Mouse (Mus musculus): ENCODE results near the gene Arhgef28. TPM values are rescaled to one million over a fixed set of nuclear protein-coding genes. Genes with fewer than 3 reads are reported as not detected.

Gene Arhgef28
- polyA plus RNA-seq, 1 experiment from 2014 or later = 19.3 TPM

DNA sequence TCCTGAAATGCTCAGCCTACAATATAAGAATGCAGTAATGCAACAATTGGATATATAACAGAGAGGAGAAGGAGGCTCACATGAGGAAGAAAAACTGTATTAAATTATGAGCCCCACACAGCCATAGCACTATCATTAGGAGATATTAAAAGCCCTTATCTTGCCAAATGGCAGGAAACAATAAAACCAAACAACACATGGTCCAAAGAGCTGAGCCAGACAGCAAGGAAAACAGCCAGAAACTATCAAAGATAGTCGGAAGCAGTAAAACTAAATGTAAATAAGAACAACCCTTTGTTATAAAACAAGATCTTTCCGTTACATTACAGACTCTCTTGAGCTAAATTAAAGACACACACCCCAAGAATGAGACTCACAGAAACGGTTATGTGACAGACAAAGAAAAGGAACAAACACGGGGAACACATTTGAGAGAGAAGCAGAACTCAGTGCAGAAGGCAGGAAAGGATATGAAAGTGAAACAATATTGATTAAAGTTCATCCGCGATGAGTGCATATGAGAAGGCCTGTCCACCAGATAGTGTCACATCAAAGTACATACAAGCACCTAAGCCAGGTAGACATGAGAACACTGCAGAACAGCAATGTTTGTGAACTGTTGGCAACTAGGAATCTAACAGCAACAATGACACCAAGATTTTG is 231.6 kb downstream of the Arhgef28 start:
- 48% methylated on average over 6 of the region's 6 CpGs for WGBS
- peak; percentile 57; the same call in 1 of the 2 replicates for ATAC-seq (ENCODE audit: borderline replicate concordance, extremely low read depth, low FRiP score, low TSS enrichment)
- peaks cover 4% of the 10 kb centered on the region; the same call in 1 of the 2 replicates for H3K4me1 ChIP-seq
- H3K27ac ChIP-seq = peak overlapping the region; percentile 20; the same call in 1 of the 2 replicates
- no peaks in the 10 kb centered on the region for H3K27me3 ChIP-seq
- no peaks in the 10 kb centered on the region for H3K9me3 ChIP-seq
- no peak overlapping the region for H3K4me3 ChIP-seq
- no peak overlapping the region for H3K9ac ChIP-seq
- no peaks in the 10 kb centered on the region for H3K36me3 ChIP-seq
- no peak overlapping the region for H3K4me2 ChIP-seq

DNA sequence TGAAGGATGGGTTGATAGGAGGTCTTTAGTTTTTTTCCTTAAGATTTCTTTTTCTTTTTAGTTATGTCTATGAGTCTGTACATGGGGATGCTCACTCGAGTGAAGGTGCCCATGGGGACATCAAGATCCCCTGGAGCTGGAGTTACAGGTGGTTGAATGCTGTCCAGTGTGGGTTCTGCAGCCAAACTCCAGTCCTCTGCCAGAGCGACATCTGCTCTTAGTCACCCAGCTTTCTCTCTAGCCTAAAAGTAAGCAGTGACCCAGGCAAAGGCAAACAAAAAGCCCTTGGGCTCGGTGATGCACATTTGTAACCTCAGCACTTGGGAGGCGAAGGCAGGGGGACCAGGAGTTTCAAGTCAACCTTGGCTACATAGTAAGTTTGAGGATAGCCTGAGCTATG is 232.3 kb downstream of the Arhgef28 start:
- Histone ChIP-seq H3K4me3 (no peak overlapping the region), H3K9me3 (no peaks in the 10 kb centered on the region), H3K4me1 (peaks cover 4% of the 10 kb centered on the region; the same call in 1 of the 2 replicates), H3K9ac (no peak overlapping the region), H3K4me2 (no peak overlapping the region), H3K27me3 (no peaks in the 10 kb centered on the region), H3K27ac (no peak overlapping the region), H3K36me3 (no peaks in the 10 kb centered on the region)
- WGBS = 51% methylated on average over 4 of the region's 4 CpGs
- no peak for ATAC-seq (ENCODE audit: borderline replicate concordance, extremely low read depth, low FRiP score, low TSS enrichment)

- Histone ChIP-seq H3K27ac (no peak overlapping the region), H3K4me3 (no peak overlapping the region), H3K4me2 (no peak overlapping the region), H3K27me3 (no peaks in the 10 kb centered on the region), H3K36me3 (no peaks in the 10 kb centered on the region), H3K9ac (no peak overlapping the region), H3K4me1 (peaks cover 15% of the 10 kb centered on the region; the same call in 1 of the 2 replicates), H3K9me3 (no peaks in the 10 kb centered on the region)
- ATAC-seq (ENCODE audit: borderline replicate concordance, extremely low read depth, low FRiP score, low TSS enrichment) = no peak
- WGBS = 41% methylated on average over 5 of the region's 5 CpGs
Observed at GRCm38 (mm10) chr13:97966077-97966476, 240.2 kb downstream of the Arhgef28 start.

GRCm38 (mm10) chr13:97964892-97965424 is 241.3 kb downstream of the Arhgef28 start:
- Histone ChIP-seq H3K4me2 (no peak overlapping the region), H3K4me3 (no peak overlapping the region), H3K36me3 (no peaks in the 10 kb centered on the region), H3K27me3 (no peaks in the 10 kb centered on the region), H3K27ac (no peak overlapping the region), H3K9ac (no peak overlapping the region), H3K9me3 (no peaks in the 10 kb centered on the region), H3K4me1 (peaks cover 15% of the 10 kb centered on the region; the same call in 1 of the 2 replicates)
- no peak for ATAC-seq (ENCODE audit: borderline replicate concordance, extremely low read depth, low FRiP score, low TSS enrichment)
- WGBS = 45% methylated on average over 9 of the region's 9 CpGs

- no peaks in the 10 kb centered on the region for H3K27me3 ChIP-seq
- no peak overlapping the region for H3K27ac ChIP-seq
- H3K4me3 ChIP-seq = no peak overlapping the region
- no peaks in the 10 kb centered on the region for H3K9me3 ChIP-seq
- peaks cover 14% of the 10 kb centered on the region for H3K4me1 ChIP-seq
- WGBS = 62% methylated on average over 4 of the region's 4 CpGs
- no peak overlapping the region for H3K4me2 ChIP-seq
- no peaks in the 10 kb centered on the region for H3K36me3 ChIP-seq
- ATAC-seq (ENCODE audit: borderline replicate concordance, extremely low read depth, low FRiP score, low TSS enrichment) = no peak
- H3K9ac ChIP-seq = no peak overlapping the region
Observed at GRCm38 (mm10) chr13:97960142-97960541, 246.1 kb downstream of the Arhgef28 start.

DNA sequence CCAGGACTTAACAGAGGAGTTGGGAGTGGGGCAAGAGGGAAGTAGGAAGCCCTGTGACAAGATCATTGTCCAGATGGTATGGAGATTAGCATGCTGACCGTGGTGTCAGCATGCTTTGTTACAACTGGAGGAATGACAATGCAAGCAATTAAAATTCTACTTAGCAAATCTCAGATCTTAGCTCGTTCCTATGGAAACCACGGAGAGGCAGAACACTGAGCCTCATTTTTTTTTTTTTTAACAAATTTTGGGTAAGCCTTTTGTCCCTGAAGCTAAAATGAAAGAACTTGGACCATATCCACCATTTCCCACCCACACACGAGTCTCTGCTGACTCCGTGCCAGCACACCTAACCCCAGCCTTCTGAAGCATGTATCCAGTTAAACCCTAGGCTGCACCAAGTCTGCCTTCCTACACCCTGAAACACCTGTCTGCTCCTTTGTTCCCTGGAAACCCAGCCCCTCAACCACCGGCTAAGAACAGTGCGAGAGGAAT is 246.8 kb downstream of the Arhgef28 start:
- ATAC-seq (ENCODE audit: borderline replicate concordance, extremely low read depth, low FRiP score, low TSS enrichment) = no peak

GRCm38 (mm10) chr13:97955759-97956158 is 250.5 kb downstream of the Arhgef28 start:
- Histone ChIP-seq H3K4me3 (no peak overlapping the region), H3K27me3 (no peaks in the 10 kb centered on the region), H3K27ac (no peak overlapping the region), H3K36me3 (0 out of 2 replicates have a peak, but pooled peaks cover 4% of the 10 kb centered on the region), H3K4me1 (peaks cover 12% of the 10 kb centered on the region), H3K9me3 (no peaks in the 10 kb centered on the region), H3K9ac (no peak overlapping the region), H3K4me2 (no peak overlapping the region)
- ATAC-seq (ENCODE audit: borderline replicate concordance, extremely low read depth, low FRiP score, low TSS enrichment) = no peak
- WGBS = 54% methylated on average over 9 of the region's 9 CpGs

More for the DNA sequence above, 246.8 kb downstream of the Arhgef28 start:
- H3K4me1 ChIP-seq = peaks cover 12% of the 10 kb centered on the region
- H3K4me3 ChIP-seq = no peak overlapping the region
- H3K9me3 ChIP-seq = no peaks in the 10 kb centered on the region
- no peaks in the 10 kb centered on the region for H3K36me3 ChIP-seq
- no peak overlapping the region for H3K27ac ChIP-seq
- WGBS = 40% methylated on average over 7 of the region's 7 CpGs
- no peak overlapping the region for H3K4me2 ChIP-seq
- H3K9ac ChIP-seq = no peak overlapping the region
- no peaks in the 10 kb centered on the region for H3K27me3 ChIP-seq

DNA sequence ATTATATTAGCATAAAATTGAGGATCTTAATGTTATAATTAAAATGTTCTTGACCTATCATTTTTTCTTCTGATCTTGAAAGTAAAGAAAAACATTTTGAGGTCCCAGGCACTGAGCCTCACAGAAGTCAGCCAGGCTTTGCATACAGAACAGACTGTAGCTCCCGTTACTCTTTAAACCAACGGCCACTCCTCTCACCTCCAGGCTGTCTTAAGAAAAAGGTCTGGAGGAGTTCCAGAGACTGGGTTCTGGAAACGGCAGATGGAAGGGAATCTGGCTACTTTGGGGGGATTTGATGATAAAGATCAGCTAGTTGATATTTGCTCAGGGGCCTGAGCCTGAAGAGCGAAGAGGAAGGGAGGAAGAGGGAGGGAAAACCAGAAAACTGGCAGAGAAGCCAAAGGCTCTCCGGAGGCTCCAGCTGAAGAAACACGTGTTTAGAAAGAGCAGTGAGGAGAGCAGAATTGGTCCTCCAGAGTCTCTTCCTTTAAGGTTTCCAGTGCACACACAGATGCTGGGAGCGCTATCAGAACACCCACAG is 251.2 kb downstream of the Arhgef28 start:
- Histone ChIP-seq H3K9ac (no peak overlapping the region), H3K4me2 (no peak overlapping the region), H3K9me3 (no peaks in the 10 kb centered on the region), H3K4me1 (peaks cover 12% of the 10 kb centered on the region), H3K27me3 (no peaks in the 10 kb centered on the region), H3K4me3 (no peak overlapping the region), H3K27ac (no peak overlapping the region), H3K36me3 (0 out of 2 replicates have a peak, but pooled peaks cover 4% of the 10 kb centered on the region)
- WGBS = 20% methylated on average over 7 of the region's 7 CpGs
- no peak for ATAC-seq (ENCODE audit: borderline replicate concordance, extremely low read depth, low FRiP score, low TSS enrichment)

DNA sequence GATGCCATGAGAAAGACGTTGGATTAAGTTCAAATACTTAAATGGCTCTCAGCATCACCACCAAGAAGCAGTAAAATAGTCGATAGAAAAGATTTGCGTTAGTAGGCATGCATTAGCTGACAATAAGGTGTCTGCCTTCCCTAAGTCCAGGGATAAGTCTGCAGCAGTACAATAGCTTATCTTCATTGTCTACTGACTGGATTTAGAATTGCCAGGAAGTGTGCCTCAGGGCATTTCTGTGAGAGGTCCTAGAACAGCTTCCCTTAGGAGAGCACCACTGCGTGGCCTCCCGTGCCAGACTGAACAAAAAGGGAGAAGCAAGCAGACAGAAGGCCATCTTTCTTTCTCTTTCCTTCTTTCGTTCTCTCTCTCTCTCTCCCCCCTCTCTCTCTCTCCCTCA is 252.2 kb downstream of the Arhgef28 start:
- Histone ChIP-seq H3K4me2 (no peak overlapping the region), H3K9ac (no peak overlapping the region), H3K4me3 (no peak overlapping the region), H3K36me3 (0 out of 2 replicates have a peak, but pooled peaks cover 4% of the 10 kb centered on the region), H3K27me3 (no peaks in the 10 kb centered on the region), H3K4me1 (peaks cover 9% of the 10 kb centered on the region; the same call in 1 of the 2 replicates), H3K9me3 (no peaks in the 10 kb centered on the region), H3K27ac (no peak overlapping the region)
- no peak for ATAC-seq (ENCODE audit: borderline replicate concordance, extremely low read depth, low FRiP score, low TSS enrichment)
- WGBS = 62% methylated on average over 6 of the region's 6 CpGs

DNA sequence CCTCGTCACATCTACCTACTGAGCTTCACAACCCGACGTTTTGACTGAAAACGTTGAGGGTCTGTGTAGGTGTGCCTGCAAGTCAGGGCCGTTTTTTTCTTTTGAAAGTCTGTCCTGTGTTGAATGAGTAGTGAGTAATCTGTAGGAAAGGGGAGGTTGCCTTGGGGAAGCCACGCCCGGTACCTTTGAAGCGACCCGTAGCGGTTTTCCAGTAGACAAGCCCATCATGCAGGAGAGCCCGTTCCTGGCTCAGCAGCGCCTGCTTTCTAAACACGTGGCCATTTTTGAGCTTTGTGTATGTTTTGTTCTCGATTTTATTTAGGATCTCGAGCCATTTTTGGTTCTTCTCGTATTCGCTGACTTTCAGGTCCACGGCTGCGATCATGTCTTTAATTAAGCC is 252.7 kb downstream of the Arhgef28 start:
- H3K9ac ChIP-seq = no peak overlapping the region
- H3K9me3 ChIP-seq = no peaks in the 10 kb centered on the region
- WGBS = 92% methylated on average over 19 of the region's 19 CpGs
- ATAC-seq (ENCODE audit: borderline replicate concordance, extremely low read depth, low FRiP score, low TSS enrichment) = no peak
- H3K36me3 ChIP-seq = 0 out of 2 replicates have a peak, but pooled peaks cover 4% of the 10 kb centered on the region
- H3K4me2 ChIP-seq = no peak overlapping the region
- H3K4me3 ChIP-seq = no peak overlapping the region
- H3K27ac ChIP-seq = no peak overlapping the region
- no peaks in the 10 kb centered on the region for H3K27me3 ChIP-seq
- peaks cover 9% of the 10 kb centered on the region; the same call in 1 of the 2 replicates for H3K4me1 ChIP-seq

DNA sequence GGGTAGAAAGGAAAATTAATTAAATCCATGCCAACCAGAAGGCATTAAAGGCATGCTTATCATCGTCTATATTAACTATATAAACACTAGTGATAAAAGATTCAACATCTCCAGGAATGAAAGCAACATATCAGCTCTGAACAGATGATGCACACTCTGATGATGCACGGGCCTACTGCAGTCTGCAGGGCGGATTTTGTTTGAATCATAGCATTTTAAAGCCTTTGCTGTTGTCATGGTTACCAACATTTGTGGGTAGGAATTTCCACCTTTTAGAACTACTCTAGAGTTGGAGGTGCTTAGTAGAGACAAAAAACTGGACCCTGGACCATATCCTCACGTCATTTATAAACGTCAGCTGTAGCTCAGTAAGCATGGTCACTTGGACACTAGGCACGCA is 257.4 kb downstream of the Arhgef28 start:
- Histone ChIP-seq H3K36me3 (0 out of 2 replicates have a peak, but pooled peaks cover 4% of the 10 kb centered on the region), H3K9me3 (no peaks in the 10 kb centered on the region), H3K27ac (no peak overlapping the region), H3K4me2 (no peak overlapping the region), H3K4me3 (no peak overlapping the region), H3K9ac (no peak overlapping the region), H3K27me3 (no peaks in the 10 kb centered on the region), H3K4me1 (no peaks in the 10 kb centered on the region)
- ATAC-seq (ENCODE audit: borderline replicate concordance, extremely low read depth, low FRiP score, low TSS enrichment) = no peak
- WGBS = 77% methylated on average over 6 of the region's 6 CpGs

- 77% methylated on average over 3 of the region's 3 CpGs for WGBS
- no peak for ATAC-seq (ENCODE audit: borderline replicate concordance, extremely low read depth, low FRiP score, low TSS enrichment)
- Histone ChIP-seq H3K4me1 (no peaks in the 10 kb centered on the region), H3K4me2 (no peak overlapping the region), H3K4me3 (no peak overlapping the region), H3K27me3 (no peaks in the 10 kb centered on the region), H3K9me3 (no peaks in the 10 kb centered on the region), H3K36me3 (no peaks in the 10 kb centered on the region), H3K9ac (no peak overlapping the region), H3K27ac (no peak overlapping the region)
Observed at GRCm38 (mm10) chr13:97947598-97947997, 258.6 kb downstream of the Arhgef28 start.

Measured in lung, embryonic 15.5 days (tissue).